Mouse (Mus musculus): ENCODE results near the gene Ldha. TPM values are rescaled to one million over a fixed set of nuclear protein-coding genes. Genes with fewer than 3 reads are reported as not detected.
"Not testable (repeated sequence)": the region's sequence is repeated elsewhere in the genome, so short reads cannot be mapped to it uniquely, and the experiment has no call there.

Ldha gene
- polyA plus RNA-seq (2016; fragmentation: Nextera tagmentation; extraction: Ambion mirVana): 4,161 and 4,393 TPM in 2 replicates

DNA sequence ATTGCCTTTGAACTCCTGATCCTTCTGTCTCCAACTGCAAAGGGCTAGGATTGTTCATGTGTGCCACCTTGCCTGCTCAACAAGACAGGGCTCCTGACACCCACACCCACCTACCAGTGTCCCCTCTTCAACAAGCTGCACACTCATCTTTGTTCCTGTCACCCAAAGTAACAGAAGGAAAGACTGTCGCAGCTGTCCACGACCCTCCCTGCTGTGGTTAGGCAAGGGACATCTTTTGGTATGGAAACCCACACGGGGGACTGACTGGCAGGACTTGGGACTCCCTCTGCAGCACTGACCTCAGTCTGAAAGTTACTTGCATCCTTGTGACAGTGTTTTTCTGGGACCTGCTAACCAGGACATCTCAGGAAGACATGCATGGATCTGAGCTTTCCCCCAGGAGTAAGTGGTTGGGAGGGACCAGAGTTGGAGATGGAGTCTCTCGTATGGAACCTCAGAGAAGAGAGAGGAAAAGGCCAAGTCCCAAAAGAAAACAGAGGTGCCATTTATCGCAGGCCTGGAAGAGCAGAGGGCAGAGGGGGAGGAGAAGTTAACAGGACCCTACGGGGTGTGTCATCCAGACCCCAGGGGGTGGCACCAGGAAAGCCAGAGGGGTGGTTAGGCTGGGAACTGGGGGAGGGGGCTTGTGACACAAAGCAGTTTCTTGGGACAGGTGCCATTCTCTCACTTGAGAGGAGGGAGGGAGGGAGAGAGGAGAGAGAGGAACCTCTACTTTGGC is at the start of gene Ldha:
Ldha (plus strand) TSS at position 689 of the 739 bp plus-strand sequence.
- WGBS: 25% methylated on average over 6 of the region's 6 CpGs
- no peak within 1 kb of the TSS for H3K4me3 ChIP-seq

GRCm38 (mm10) chr7:46793871-46794270 is 47.4 kb upstream of the Ldha start:
- peaks cover 10% of the 10 kb centered on the region; the same call in 1 of the 2 replicates for H3K36me3 ChIP-seq
- DNase-seq (ENCODE audit: low spot score): no peak
- H3K4me1 ChIP-seq: peaks cover 19% of the 10 kb centered on the region; the same call in 1 of the 2 replicates
- WGBS: 83% methylated on average over 4 of the region's 4 CpGs
- H3K9me3 ChIP-seq: no peaks in the 10 kb centered on the region
- H3K4me3 ChIP-seq: no peak overlapping the region
- no peaks in the 10 kb centered on the region for H3K27me3 ChIP-seq (ENCODE audit: insufficient read depth, poor library complexity, severe bottlenecking)
- H3K27ac ChIP-seq: no peak overlapping the region

More for the DNA sequence above, at the start of gene Ldha:
- peaks cover 13% of the 10 kb centered on the region; the same call in 1 of the 2 replicates for H3K27me3 ChIP-seq (ENCODE audit: insufficient read depth, poor library complexity, severe bottlenecking)
- H3K4me1 ChIP-seq: peaks cover 58% of the 10 kb centered on the region
- H3K36me3 ChIP-seq: no peaks in the 10 kb centered on the region
- H3K9me3 ChIP-seq: no peaks in the 10 kb centered on the region
- peak within 1 kb of the TSS; percentile 85; the same call in 1 of the 2 replicates for H3K27ac ChIP-seq
- no peak for DNase-seq (ENCODE audit: low spot score)

DNA sequence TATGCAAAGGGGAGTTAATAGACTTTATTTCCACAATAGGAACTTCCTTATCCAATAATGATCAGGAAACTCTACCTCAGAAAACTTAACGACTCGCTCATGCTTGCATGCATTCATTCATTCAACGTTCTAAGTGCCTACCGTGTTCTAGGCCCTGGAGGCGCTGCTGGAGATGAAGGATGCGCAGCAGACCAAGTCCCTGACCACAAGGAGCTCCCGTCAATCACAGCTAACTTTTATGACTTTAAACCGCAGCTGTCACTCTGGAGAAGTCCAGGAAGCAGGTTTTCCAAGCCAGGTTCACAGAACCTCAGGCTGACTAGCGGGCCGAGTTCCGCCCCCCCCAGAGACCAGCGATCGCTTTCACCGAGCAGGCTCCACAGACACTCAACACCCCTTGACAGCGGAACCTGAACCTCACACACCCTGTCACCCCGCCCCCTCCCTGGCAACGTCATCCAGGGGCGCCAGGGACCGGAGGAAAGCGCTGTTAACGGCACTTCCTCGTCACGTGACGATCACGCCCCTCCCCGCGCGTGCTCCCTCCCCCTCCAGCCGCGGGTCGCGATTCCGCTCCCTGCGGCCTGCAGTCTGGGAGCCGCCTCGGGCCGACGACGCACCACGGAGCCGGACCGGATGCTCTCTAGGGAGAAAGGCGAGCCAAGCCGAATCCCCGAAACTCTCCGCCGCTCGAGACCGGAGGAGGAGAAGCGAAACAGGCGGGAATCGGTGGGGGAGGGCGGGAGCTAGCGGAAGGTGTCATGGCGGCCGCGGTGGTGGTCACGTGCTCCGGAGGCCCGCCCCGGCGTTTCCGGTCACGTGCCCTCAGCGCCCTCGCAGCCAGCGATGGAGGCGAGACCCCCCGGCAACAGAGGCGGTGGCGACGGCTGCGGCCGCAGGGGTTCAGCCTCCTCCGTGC is 45.7 kb upstream of the Ldha start, which contains the start of the genes Hps5 and Gtf2h1:
Hps5 (minus strand) TSS at position 778 of the 919 bp plus-strand sequence.
Gtf2h1 (plus strand) TSS at position 817 of the 919 bp plus-strand sequence.
- no peaks in the 10 kb centered on the region for H3K27me3 ChIP-seq (ENCODE audit: insufficient read depth, poor library complexity, severe bottlenecking)

GRCm38 (mm10) chr7:46796206-46796679 is 45.0 kb upstream of the Ldha start:
- Histone ChIP-seq H3K36me3 (peaks cover 18% of the 10 kb centered on the region), H3K9me3 (no peaks in the 10 kb centered on the region), H3K4me3 (peak overlapping the region; percentile 94), H3K4me1 (peaks cover 19% of the 10 kb centered on the region; the same call in 1 of the 2 replicates), H3K27me3 (ENCODE audit: insufficient read depth, poor library complexity, severe bottlenecking) (no peaks in the 10 kb centered on the region), H3K27ac (peak overlapping the region; percentile 98)
- under 1% methylated on average over 31 of the region's 31 CpGs for WGBS
- DNase-seq (ENCODE audit: low spot score): no peak

More for the DNA sequence above, 45.7 kb upstream of the Ldha start, which contains the start of the genes Hps5 and Gtf2h1:
- Histone ChIP-seq H3K9me3 (no peaks in the 10 kb centered on the region), H3K4me3 (peak within 1 kb of the TSS; percentile 94), H3K36me3 (peaks cover 14% of the 10 kb centered on the region; the same call in 1 of the 2 replicates), H3K27ac (peak within 1 kb of the TSS; percentile 98), H3K4me1 (peaks cover 19% of the 10 kb centered on the region; the same call in 1 of the 2 replicates)
- WGBS: under 1% methylated on average over 75 of the region's 75 CpGs
- DNase-seq (ENCODE audit: low spot score): peak; percentile 98

GRCm38 (mm10) chr7:46796779-46797178 is 44.5 kb upstream of the Ldha start:
- DNase-seq (ENCODE audit: low spot score): no peak
- Histone ChIP-seq H3K27ac (no peak overlapping the region), H3K9me3 (no peaks in the 10 kb centered on the region), H3K4me1 (peaks cover 19% of the 10 kb centered on the region; the same call in 1 of the 2 replicates), H3K36me3 (peaks cover 23% of the 10 kb centered on the region), H3K4me3 (peak overlapping the region; percentile 94), H3K27me3 (ENCODE audit: insufficient read depth, poor library complexity, severe bottlenecking) (no peaks in the 10 kb centered on the region)
- 49% methylated on average over 6 of the region's 6 CpGs for WGBS

DNA sequence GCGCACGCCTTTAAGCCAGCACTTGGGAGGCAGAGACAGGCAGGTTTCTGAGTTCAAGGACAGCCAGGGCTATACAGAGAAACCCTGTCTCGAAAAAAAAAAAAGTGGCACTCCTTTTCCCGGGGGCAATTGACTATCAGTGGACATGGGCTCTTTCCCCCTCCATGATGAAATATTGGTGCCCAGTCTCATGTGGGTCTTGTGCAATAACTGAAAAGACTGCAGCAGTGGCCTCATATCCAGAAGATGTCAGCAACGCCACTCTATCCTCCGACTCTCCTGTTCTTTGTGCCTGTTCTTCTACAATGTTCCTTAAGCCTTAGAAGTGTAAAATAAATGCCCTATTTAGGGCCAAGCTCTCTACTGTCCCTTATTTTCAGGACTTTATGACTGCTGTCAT is 30.9 kb upstream of the Ldha start:
- H3K9me3 ChIP-seq: no peaks in the 10 kb centered on the region
- H3K36me3 ChIP-seq: peaks cover 91% of the 10 kb centered on the region
- 92% methylated on average over 6 of the region's 6 CpGs for WGBS

GRCm38 (mm10) chr7:46814012-46814411 is 27.3 kb upstream of the Ldha start:
- Histone ChIP-seq H3K27me3 (ENCODE audit: insufficient read depth, poor library complexity, severe bottlenecking) (no peaks in the 10 kb centered on the region), H3K4me3 (no peak overlapping the region), H3K27ac (no peak overlapping the region), H3K36me3 (peaks cover 94% of the 10 kb centered on the region), H3K9me3 (no peaks in the 10 kb centered on the region), H3K4me1 (no peaks in the 10 kb centered on the region)
- 87% methylated on average over 4 of the region's 4 CpGs for WGBS
- no peak for DNase-seq (ENCODE audit: low spot score)

More for the DNA sequence above, 30.9 kb upstream of the Ldha start:
- no peak for DNase-seq (ENCODE audit: low spot score)
- H3K4me3 ChIP-seq: no peak overlapping the region
- no peak overlapping the region for H3K27ac ChIP-seq
- H3K27me3 ChIP-seq (ENCODE audit: insufficient read depth, poor library complexity, severe bottlenecking): no peaks in the 10 kb centered on the region
- H3K4me1 ChIP-seq: no peaks in the 10 kb centered on the region

DNA sequence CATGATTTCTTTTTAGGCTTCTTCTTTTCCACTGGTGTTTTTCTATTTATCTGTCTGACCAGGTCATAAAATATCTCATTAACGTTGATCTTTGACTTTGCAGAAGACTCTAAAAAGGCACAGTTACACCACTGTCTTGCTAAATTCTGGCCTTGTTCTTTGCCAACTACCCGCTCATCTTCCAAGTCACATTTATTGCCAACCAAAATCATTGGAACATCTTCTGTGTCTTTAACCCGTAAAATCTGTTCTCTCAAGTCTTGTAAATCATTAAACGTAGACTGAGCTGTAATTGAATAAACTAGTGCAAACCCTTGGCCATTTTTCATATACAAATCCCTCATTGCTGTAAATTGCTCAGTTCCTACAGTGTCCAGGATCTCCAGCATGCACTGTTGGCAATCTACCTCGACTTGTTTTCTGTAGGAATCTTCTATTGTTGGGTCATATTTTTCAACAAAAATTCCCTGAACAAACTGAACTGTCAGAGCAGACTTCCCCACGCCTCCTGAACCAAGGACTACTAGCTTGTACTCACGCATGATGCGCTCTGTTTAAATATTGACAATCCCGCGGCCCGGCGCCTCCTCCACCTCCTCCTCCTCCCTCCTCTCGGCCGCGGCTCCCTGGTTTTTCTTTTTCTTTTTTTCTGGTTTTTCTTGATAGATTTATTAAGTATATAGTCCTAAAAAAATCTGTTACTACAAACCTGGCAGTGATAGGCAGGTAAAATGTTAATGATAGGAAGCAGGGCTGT is 20.2 kb upstream of the Ldha start:
- H3K36me3 ChIP-seq: peaks cover 73% of the 10 kb centered on the region
- DNase-seq (ENCODE audit: low spot score); H3K4me3 ChIP-seq; H3K27ac ChIP-seq; H3K4me1 ChIP-seq; H3K27me3 ChIP-seq (ENCODE audit: insufficient read depth, poor library complexity, severe bottlenecking); H3K9me3 ChIP-seq: not testable (repeated sequence)
- 93% methylated on average over 15 of the region's 15 CpGs for WGBS

GRCm38 (mm10) chr7:46827046-46827802 is 14.1 kb upstream of the Ldha start:
- Histone ChIP-seq H3K27me3 (ENCODE audit: insufficient read depth, poor library complexity, severe bottlenecking) (no peaks in the 10 kb centered on the region), H3K4me3 (no peak overlapping the region), H3K9me3 (no peaks in the 10 kb centered on the region), H3K27ac (peak overlapping the region; percentile 70; the same call in 1 of the 2 replicates), H3K36me3 (peaks cover 21% of the 10 kb centered on the region), H3K4me1 (peaks cover 40% of the 10 kb centered on the region)
- no peak for DNase-seq (ENCODE audit: low spot score)
- 61% methylated on average over 20 of the region's 20 CpGs for WGBS

- no peaks in the 10 kb centered on the region for H3K27me3 ChIP-seq (ENCODE audit: insufficient read depth, poor library complexity, severe bottlenecking)
- no peaks in the 10 kb centered on the region for H3K9me3 ChIP-seq
- H3K4me3 ChIP-seq: no peak overlapping the region
- no peak for DNase-seq (ENCODE audit: low spot score)
- peaks cover 46% of the 10 kb centered on the region for H3K4me1 ChIP-seq
- peak overlapping the region; percentile 70; the same call in 1 of the 2 replicates for H3K27ac ChIP-seq
- H3K36me3 ChIP-seq: peaks cover 15% of the 10 kb centered on the region
- WGBS: 91% methylated on average over 2 of the region's 2 CpGs
These were observed 13.5 kb upstream of the Ldha start for GRCm38 (mm10) chr7:46827803-46828184.

GRCm38 (mm10) chr7:46829911-46830310 is 11.4 kb upstream of the Ldha start:
- WGBS: 88% methylated on average over 12 of the region's 12 CpGs
- peak overlapping the region; percentile 70 for H3K27ac ChIP-seq
- H3K36me3 ChIP-seq: no peaks in the 10 kb centered on the region
- peaks cover 60% of the 10 kb centered on the region for H3K4me1 ChIP-seq
- DNase-seq (ENCODE audit: low spot score): no peak
- H3K9me3 ChIP-seq: no peaks in the 10 kb centered on the region
- H3K27me3 ChIP-seq (ENCODE audit: insufficient read depth, poor library complexity, severe bottlenecking): no peaks in the 10 kb centered on the region
- no peak overlapping the region for H3K4me3 ChIP-seq

All from heart, embryonic 10.5 days (tissue).